Mouse (Mus musculus): ENCODE data around the gene Cd47.

Gene Cd47

GRCm38 (mm10) chr16:49907356-49907755 lies 107.0 kb downstream of the Cd47 start:
- DNase-seq (ENCODE audit: low spot score in 2 of 2), result peak; percentile 63 to 76

DNA sequence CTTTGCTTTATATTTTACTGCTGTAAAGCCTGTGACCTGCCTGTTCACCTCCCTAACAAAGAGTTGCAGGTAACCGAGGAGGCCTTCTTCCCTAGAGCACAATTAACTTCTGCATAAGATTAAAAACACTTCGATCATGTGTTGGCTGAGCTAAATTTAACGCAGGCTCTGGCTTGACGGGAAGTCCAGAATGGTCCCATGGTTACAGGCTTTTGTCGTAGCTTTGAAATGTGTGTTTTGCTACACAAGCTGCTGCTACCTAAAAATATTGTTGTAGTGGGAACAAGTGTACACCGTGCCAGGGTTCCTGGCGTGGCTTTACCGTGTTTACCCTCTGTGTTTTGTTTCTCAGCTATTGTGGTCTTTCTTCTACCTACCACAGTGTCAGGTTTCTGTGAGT lies 109.2 kb downstream of the Cd47 start:
- no peak for DNase-seq (ENCODE audit: low spot score in 2 of 2)

DNA sequence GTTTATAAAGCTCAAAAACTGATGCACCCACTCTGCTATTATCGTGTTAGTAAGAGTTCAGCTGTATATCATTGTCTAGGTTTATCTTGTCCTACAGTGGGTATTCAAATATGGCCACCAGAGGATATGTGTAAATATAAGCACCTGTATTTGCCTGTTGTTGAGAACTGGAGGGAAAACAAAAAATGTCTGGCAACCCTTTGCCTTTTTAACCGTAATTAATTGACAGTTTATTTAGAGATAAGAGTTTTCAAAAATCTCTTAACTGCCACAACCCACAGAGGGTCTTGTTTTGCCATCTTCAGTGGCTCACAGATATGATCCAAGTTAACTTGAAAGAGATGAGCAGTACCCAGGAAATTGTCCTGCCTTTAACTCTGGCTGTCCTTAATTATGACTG lies 113.8 kb downstream of the Cd47 start:
- no peak for DNase-seq (ENCODE audit: low spot score in 2 of 2)

DNA sequence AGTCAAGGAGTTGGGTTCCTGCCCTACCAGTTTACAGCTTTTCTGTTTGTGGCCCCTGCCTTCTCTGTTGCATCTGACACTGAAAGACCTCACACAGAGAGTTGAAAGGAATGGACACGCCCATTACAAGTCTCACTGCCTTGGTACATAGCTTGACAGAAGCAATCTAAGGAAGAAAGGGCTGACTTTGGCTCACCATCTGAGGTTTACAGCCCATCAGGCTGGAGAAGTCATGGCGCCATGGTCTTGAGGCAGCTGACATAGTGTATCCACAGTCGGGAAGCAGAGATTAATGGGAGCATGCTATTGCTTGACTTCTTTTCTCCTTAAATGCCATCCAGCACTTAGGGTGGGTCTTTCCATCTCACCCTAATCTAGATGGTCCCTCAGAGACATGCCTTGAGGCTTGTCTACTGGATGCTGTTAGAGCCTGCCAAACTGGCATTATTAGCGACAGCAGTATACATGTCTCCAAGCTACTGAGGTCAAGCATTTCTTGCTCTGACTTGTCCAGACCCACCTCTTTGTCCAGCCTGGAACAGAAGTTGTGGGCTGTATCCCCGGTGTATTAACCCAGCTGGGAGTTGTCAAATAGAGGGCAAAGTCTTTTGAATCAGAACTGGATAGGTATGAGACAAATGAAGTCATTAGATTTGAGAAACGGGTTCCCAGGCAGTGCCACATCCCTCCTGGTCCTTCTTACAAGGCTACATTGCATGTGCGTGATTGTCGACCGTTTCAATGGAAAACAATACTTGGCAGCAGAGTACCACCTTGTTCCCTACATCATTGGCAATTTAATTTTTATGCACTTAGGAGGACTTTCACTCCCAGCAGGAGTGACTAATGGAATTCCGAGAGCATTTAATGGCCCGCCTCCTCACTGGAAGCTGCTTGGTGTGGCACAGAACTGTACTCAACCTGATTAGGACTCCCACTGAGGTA lies 115.5 kb downstream of the Cd47 start:
- no peak for DNase-seq (ENCODE audit: low spot score in 2 of 2)

GRCm38 (mm10) chr16:49920191-49920590 lies 119.9 kb downstream of the Cd47 start:
- no peak for DNase-seq (ENCODE audit: low spot score in 2 of 2)

DNA sequence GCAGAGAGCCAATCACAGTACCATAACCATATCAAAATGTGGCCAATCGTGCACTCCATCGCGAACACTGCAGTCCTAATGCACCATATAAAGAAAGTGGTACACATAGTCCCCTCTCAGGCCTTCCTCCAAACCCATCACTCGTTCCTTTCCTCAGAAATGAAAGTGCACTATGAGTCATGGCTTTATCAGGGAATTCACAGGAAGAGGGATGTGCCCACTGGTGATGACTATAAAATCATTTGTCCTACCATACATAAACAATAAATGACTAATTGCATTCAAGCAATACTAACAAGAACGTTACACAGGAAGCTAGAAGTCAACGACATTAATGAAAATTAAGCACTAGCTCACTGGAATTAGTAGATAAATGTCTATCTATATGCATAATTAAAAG lies 121.3 kb downstream of the Cd47 start:
- no peak for DNase-seq (ENCODE audit: low spot score in 2 of 2)

DNA sequence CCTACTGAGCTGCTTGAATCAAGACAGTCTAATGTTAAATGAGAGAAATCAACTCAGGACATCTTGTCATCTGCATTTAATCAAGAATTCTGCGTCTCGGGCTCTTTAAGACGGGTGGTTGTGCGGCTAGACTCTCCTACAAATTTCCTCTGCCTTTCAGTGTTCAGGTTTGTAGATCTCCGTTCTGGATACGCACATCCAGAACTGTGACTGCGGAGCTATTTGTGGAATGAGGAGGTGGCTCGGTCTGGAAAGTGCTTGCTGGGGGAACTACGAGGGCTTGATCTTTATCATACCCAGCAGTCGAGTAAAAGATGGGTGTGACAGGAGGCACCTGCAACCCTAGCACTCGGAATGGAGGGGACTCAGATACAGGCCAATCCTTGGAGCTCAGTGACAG lies 121.8 kb downstream of the Cd47 start:
- DNase-seq (ENCODE audit: low spot score in 2 of 2), result no peak

DNA sequence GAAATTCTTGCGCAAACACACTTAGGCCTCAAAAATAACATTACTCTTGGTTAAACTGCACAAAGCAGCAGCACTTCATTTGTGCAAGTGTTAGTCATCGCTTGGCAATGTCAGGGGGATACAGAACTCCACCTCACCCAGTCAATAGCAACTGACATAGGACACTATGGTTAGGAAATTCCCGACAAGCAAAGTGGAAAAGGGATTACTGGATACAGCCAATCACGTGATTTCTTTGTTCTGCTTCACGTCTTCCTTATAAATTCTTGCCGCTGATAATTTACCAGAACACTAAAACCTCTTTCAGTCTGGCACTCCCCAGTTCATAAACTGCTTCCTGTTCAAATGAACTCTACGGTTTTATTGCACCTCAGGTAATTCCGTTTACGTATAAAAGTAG lies 123.4 kb downstream of the Cd47 start:
- DNase-seq (ENCODE audit: low spot score in 2 of 2), result no peak

DNA sequence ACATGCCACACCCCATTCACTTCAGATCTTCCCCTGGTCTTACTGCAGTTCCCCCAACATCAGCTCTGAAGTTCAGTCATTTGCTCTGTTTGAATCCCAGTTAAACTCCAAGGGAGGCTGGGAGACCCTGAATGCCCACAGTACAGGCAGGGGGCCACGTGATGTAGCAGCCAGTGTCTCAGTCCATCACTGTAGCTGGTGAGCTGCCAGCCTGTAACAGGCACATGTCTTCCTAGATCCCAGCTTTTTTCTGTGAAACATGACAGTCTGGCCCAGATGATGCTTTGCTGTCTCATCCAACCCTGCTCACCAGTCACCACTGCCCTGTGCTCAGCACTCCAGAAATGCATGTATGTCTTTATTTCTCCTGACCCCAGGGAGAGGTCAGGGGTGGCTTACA lies 124.6 kb downstream of the Cd47 start:
- DNase-seq (ENCODE audit: low spot score in 2 of 2), result no peak

DNA sequence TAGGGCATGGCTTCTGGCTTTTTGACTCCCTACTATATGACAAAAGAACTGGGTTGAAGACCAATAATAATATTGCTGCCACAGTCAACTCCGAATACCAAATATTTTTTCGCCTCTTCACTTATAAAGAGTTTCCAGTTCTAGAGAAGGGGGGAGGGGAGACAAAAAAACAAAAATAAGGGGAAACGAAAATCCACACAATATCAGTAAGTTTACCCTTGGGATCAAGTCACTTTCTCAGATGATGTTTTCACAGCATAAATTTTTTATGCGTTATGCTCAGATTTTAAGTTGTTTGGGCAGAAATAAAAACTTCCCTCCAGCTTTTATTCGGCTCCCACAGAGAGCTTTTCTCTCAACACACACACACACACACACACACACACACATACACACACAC lies 132.9 kb downstream of the Cd47 start:
- DNase-seq (ENCODE audit: low spot score in 2 of 2), result no peak

- DNase-seq (ENCODE audit: low spot score in 2 of 2), result peak; percentile 31 to 62
These were observed 135.7 kb downstream of the Cd47 start for GRCm38 (mm10) chr16:49936008-49936443.

DNA sequence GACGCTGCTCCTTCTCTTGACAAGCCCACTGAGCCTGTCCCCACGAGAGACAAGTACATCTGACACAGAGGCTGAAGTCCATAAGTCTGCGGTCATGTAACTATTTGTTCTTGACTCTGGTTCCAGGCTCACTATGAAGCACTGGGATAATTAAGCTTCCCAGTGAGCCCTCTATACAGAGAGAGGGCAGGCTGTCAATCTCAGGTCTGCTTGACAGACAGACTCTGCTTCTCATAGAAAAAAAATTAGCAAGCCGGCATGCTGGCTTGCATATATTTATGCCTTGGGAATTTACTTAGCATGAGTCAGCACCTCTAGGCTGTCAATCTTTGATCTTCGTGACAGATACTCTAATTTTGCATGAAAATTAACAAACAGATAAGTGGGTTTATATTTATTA lies 136.5 kb downstream of the Cd47 start:
- no peak for DNase-seq (ENCODE audit: low spot score in 2 of 2)

- peak; percentile 21 to 46 for DNase-seq (ENCODE audit: low spot score in 2 of 2)
These were observed 137.2 kb downstream of the Cd47 start for GRCm38 (mm10) chr16:49937218-49938165.

GRCm38 (mm10) chr16:49938483-49939301 lies 138.4 kb downstream of the Cd47 start:
- DNase-seq (ENCODE audit: low spot score in 2 of 2), result peak in 1 of 2 experiments; percentile 25

DNA sequence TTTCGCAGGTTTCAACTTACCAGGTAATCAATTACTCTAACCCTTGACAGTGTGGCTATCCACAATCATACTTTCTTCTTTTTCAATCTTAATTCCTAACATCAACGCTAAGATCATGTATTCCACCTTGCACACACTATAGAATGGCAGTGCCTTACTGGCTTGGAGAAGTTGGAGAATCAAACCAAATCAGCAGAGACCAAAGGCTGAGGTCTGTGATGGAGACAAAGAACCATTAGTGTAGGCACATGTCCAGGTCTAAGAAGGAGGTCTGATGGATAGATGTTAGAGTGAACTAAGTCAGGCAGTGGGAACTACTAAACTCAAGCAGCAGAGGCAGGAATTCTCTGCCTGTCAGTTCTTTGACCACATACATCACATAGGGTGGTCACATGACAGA lies 139.0 kb downstream of the Cd47 start:
- no peak for DNase-seq (ENCODE audit: low spot score in 2 of 2)

- no peak for DNase-seq (ENCODE audit: low spot score in 2 of 2)
These were observed 140.1 kb downstream of the Cd47 start for GRCm38 (mm10) chr16:49940473-49940872.

DNA sequence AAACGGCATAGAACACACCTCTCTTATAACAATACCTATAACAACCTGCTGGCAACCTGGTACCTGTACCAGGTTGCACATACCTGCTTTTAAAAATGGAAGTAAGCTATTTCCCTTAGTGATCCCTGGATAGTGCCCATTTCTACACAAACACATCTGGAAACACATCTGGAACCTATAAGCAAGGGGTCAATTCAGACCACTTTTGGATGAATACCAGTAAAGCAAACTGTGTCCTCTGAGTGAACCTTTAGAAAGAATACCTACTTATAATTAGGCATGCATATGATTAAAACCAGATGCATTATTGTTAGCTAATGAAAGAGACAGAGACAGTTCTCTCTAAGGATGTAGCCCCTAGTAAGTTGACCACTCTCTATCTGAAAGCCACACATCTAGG lies 140.7 kb downstream of the Cd47 start:
- no peak for DNase-seq (ENCODE audit: low spot score in 2 of 2)

GRCm38 (mm10) chr16:49943726-49944125 lies 143.4 kb downstream of the Cd47 start:
- DNase-seq (ENCODE audit: low spot score in 2 of 2), result no peak

DNA sequence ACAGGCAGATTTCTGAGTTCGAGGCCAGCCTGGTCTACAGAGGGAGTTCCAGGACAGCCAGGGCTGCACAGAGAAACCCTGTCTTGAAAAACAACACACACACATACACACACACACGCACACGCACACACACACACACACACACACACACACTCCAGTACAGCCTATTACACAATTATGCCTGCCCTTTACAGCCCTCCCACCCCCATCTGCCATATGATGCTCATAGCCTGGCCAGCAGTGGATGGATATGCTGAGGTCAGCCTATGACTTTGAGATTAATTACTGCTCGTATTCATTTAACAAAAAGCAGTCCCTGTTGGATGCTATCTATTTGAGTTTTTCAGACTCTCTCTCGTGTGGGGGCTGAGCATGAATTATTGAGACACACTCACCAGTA lies 144.8 kb downstream of the Cd47 start:
- DNase-seq (ENCODE audit: low spot score in 2 of 2), result no peak

DNA sequence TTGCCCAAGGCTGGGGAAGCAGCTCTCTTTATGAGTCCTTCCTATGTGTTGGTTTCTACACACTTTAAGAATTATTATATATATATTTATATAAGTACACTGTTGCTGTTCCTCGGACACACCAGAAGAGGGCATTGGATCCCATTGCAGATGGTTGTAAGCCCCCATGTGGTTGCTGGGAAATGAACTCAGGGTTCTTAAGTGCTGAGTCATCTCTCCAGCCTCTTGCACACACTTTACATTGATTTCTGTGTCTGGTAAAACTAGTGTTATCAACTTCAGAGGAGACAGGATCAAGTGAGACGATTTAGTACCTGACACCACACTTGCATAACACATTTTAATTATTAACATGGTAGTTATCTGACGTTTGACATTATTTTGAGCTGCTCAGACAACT lies 146.7 kb downstream of the Cd47 start:
- DNase-seq (ENCODE audit: low spot score in 2 of 2), result no peak

DNA sequence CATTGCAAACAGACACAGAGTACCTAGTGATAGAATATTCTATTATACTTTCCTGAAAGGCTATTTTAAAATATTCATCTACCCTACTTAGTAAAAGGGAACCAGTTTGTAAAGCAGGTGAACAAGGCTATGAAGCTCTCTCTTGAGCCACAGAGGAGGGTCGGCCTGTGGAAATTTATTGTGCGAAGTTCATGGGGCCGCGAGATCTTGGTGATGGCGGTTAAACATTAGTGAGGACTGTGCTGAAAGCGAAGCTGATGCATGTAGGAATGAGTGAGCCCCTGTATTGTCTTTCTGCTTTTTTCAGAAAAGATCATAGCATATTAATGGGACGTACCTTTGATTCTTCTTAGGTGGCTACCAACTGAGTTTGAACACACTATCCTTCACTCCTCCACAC lies 147.3 kb downstream of the Cd47 start:
- DNase-seq (ENCODE audit: low spot score in 2 of 2), result no peak

GRCm38 (mm10) chr16:49948287-49948686 lies 148.0 kb downstream of the Cd47 start:
- no peak for DNase-seq (ENCODE audit: low spot score in 2 of 2)

Data from natural killer cell, adult 2 months (primary cell).